In genomic region chr3:95276428-95276934, GRCm38 (mm10) we compare ENCODE assay signal across 15 mouse cellular contexts. TPM values are rescaled to one million over a fixed set of nuclear protein-coding genes. Genes with fewer than 3 reads are reported as not detected.
DNase-seq lines count a peak whose midpoint lies in the region; ATAC-seq and TF ChIP-seq lines count a peak whose summit lies in the region.
"Had no signal": no experiment of that assay in that cellular context is flagged by ENCODE, and none has a peak within 500 bp of the region (broad histone marks: within the 10 kb centered on the region; RNA-seq: fewer than 3 reads in every experiment).

No protein-coding gene starts in this region.

- H3K27me3 ChIP-seq in heart, embryonic 16.5 days (ENCODE audit: control insufficient read depth, insufficient read depth, low read length), result no peaks in the 10 kb centered on the region
- H3K27me3 ChIP-seq in ES-Bruce4 (ENCODE audit: control insufficient read depth, insufficient read depth, low read length, poor library complexity, severe bottlenecking) (no peaks in the 10 kb centered on the region), myocyte (ENCODE audit: control insufficient read depth, insufficient read depth, insufficient read length) (no peaks in the 10 kb centered on the region)
- no peaks in the 10 kb centered on the region for H3K27me3 ChIP-seq in intestine, embryonic 16.5 days (replicated peaks; ENCODE audit: control insufficient read depth, insufficient read depth, low read length)
- H3K27me3 ChIP-seq: embryonic facial prominence, embryonic 15.5 days; hindbrain, embryonic 12.5 days; intestine, embryonic 15.5 days had no signal

- H3K36me3 ChIP-seq in heart, embryonic 16.5 days (ENCODE audit: control insufficient read depth, insufficient read depth), result no peaks in the 10 kb centered on the region
- H3K36me3 ChIP-seq in ES-Bruce4 (ENCODE audit: control insufficient read depth, insufficient read depth, low read length, poor library complexity, severe bottlenecking), result no peaks in the 10 kb centered on the region
- no peaks in the 10 kb centered on the region for H3K36me3 ChIP-seq in myocyte (ENCODE audit: control insufficient read depth, insufficient read depth)
- H3K36me3 ChIP-seq in intestine, embryonic 16.5 days (ENCODE audit: control insufficient read depth, insufficient read depth, low read length), result no peaks in the 10 kb centered on the region
- H3K36me3 ChIP-seq: embryonic facial prominence, embryonic 15.5 days; intestine, embryonic 15.5 days had no signal

- TF ChIP-seq CTCF in ES-Bruce4 (IDR thresholded peaks at IDR 0.05; ENCODE audit: low read depth, low read length), result no peak

- ATAC-seq in heart, embryonic 16.5 days (replicated peaks; ENCODE audit: extremely low read depth, insufficient read depth, low FRiP score), result no peak
- ATAC-seq in megakaryocyte-erythroid progenitor cell, adult 5-6 weeks (replicated peaks; ENCODE audit: low FRiP score, low TSS enrichment, poor library complexity, severe bottlenecking), result no peak
- ATAC-seq in intestine, embryonic 16.5 days, result no peak
- ATAC-seq: intestine, embryonic 15.5 days had no signal

- H3K4me3 ChIP-seq in heart, embryonic 16.5 days (ENCODE audit: low read length), result no peak overlapping the region
- no peak overlapping the region for H3K4me3 ChIP-seq in ES-Bruce4 (ENCODE audit: low read depth, low read length)
- no peak overlapping the region for H3K4me3 ChIP-seq in myocyte
- no peak overlapping the region for H3K4me3 ChIP-seq in intestine, embryonic 16.5 days (ENCODE audit: low read length)
- H3K4me3 ChIP-seq: embryonic facial prominence, embryonic 15.5 days; hindbrain, embryonic 12.5 days; intestine, embryonic 15.5 days had no signal

- no peaks in the 10 kb centered on the region for H3K9me3 ChIP-seq in heart, embryonic 16.5 days (replicated peaks; ENCODE audit: control insufficient read depth, low read length)
- no peaks in the 10 kb centered on the region for H3K9me3 ChIP-seq in ES-Bruce4 (replicated peaks; ENCODE audit: control insufficient read depth, insufficient read depth, low read length, poor library complexity, severe bottlenecking)
- no peaks in the 10 kb centered on the region for H3K9me3 ChIP-seq in intestine, embryonic 16.5 days (ENCODE audit: control insufficient read depth, low read length)
- H3K9me3 ChIP-seq: embryonic facial prominence, embryonic 15.5 days; hindbrain, embryonic 12.5 days; intestine, embryonic 15.5 days had no signal

- no peak for TF ChIP-seq EP300 in ES-Bruce4 (IDR thresholded peaks at IDR 0.05; ENCODE audit: insufficient read depth, low read depth, low read length)

- H3K27ac ChIP-seq in heart, embryonic 16.5 days (ENCODE audit: low read length), result peak overlapping the region; percentile 77
- peak overlapping the region; percentile 40 for H3K27ac ChIP-seq in ES-Bruce4 (ENCODE audit: insufficient read depth, low read length)
- H3K27ac ChIP-seq in intestine, embryonic 16.5 days (ENCODE audit: low read length), result no peak overlapping the region
- H3K27ac ChIP-seq: embryonic facial prominence, embryonic 15.5 days; hindbrain, embryonic 12.5 days; intestine, embryonic 15.5 days; kidney, postnatal 0 days had no signal

- no peak overlapping the region for H3ac ChIP-seq in myocyte (ENCODE audit: control insufficient read depth, insufficient read length)

- H3K4me2 ChIP-seq in heart, embryonic 16.5 days (ENCODE audit: low read depth, low read length), result no peak overlapping the region
- H3K4me2 ChIP-seq in myocyte (ENCODE audit: low read depth), result peak overlapping the region; percentile 40
- no peak overlapping the region for H3K4me2 ChIP-seq in intestine, embryonic 16.5 days (ENCODE audit: low read depth, low read length)
- H3K4me2 ChIP-seq: embryonic facial prominence, embryonic 15.5 days; hindbrain, embryonic 12.5 days; intestine, embryonic 15.5 days had no signal

- no peak overlapping the region for H3K9ac ChIP-seq in heart, embryonic 16.5 days (ENCODE audit: low read length)
- H3K9ac ChIP-seq in ES-Bruce4 (ENCODE audit: low read depth, poor library complexity, severe bottlenecking), result no peak overlapping the region
- H3K9ac ChIP-seq in intestine, embryonic 16.5 days (ENCODE audit: low read depth, low read length), result no peak overlapping the region
- H3K9ac ChIP-seq: embryonic facial prominence, embryonic 15.5 days; hindbrain, embryonic 12.5 days; intestine, embryonic 15.5 days had no signal

- WGBS in heart, embryonic 16.5 days, result 68% methylated on average over 5 of the region's 5 CpGs
- WGBS in intestine, embryonic 16.5 days, result 66% methylated on average over 5 of the region's 5 CpGs

- no peak for DNase-seq in heart, adult 18-20 months
- DNase-seq in ZHBTc4 (ENCODE audit: low read depth, low spot score), result peak; percentile 25
- DNase-seq: adrenal gland, adult 2 months; lung, postnatal 36 days; midbrain, embryonic 14.5 days had no signal

- H3K4me1 ChIP-seq in heart, embryonic 16.5 days (ENCODE audit: control insufficient read depth, insufficient read depth, low read length), result peaks cover 29% of the 10 kb centered on the region
- peaks cover 3% of the 10 kb centered on the region for H3K4me1 ChIP-seq in ES-Bruce4 (ENCODE audit: control insufficient read depth, insufficient read depth, low read length)
- H3K4me1 ChIP-seq in intestine, embryonic 16.5 days (ENCODE audit: control insufficient read depth, insufficient read depth, low read length), result peaks cover 4% of the 10 kb centered on the region; the same call in 1 of the 2 replicates

- H3K79me2 ChIP-seq in myocyte (ENCODE audit: control insufficient read depth, insufficient read depth), result peaks cover 31% of the 10 kb centered on the region

- TF ChIP-seq POLR2A in ES-Bruce4 (IDR thresholded peaks at IDR 0.05; ENCODE audit: insufficient read depth, low read length) (no peak), myocyte (IDR thresholded peaks at IDR 0.05; ENCODE audit: insufficient read length, low read depth) (no peak)

TF ChIP-seq in myocyte, 11 proteins besides CTCF, POLR2A, EP300 and RAD21 (continues in another document):
- TF ChIP-seq MAX (IDR thresholded peaks at IDR 0.05; ENCODE audit: low read depth) (no peak), MYOG (IDR thresholded peaks at IDR 0.05; ENCODE audit: control insufficient read depth in 1 of 3, insufficient read depth in 1 of 3, insufficient read length in 2 of 3, low read depth in 2 of 3) (no peak), MYOD1 (IDR thresholded peaks at IDR 0.05; ENCODE audit: control insufficient read depth in 1 of 3, insufficient read length in 2 of 3, low read depth in 2 of 3) (no peak), TCF3 (IDR thresholded peaks at IDR 0.05; ENCODE audit: insufficient read length, low read depth) (no peak), CEBPB (IDR thresholded peaks at IDR 0.05; ENCODE audit: insufficient read depth, poor library complexity, severe bottlenecking) (no peak), TCF12 (IDR thresholded peaks at IDR 0.05; ENCODE audit: insufficient read depth, poor library complexity, severe bottlenecking) (no peak)

RNA-seq across cellular contexts. Expression of gene Mindy1, which starts 4.7 kb away (rescaled TPM):
- 24.7 and 28.2 TPM in 2 replicates for polyA plus RNA-seq in heart, embryonic 16.5 days (2015; fragmentation: Nextera tagmentation; extraction: Ambion mirVana)
- total RNA-seq in heart, adult 18-20 months (2021), result 10 to 100 TPM; 19.1 to 23.2 TPM
- polyA plus RNA-seq in ES-Bruce4 (2011; ENCODE audit: insufficient read depth, insufficient read length, low read depth, missing spikeins) (43.6 and 48.0 TPM in 2 replicates), myocyte (2012; fragmentation: generic; extraction: Trizol) (33.3 TPM)
- total RNA-seq in megakaryocyte-erythroid progenitor cell, adult 5-6 weeks (2014; fragmentation: Nextera tagmentation), result 36.8 and 46.9 TPM in 2 replicates
- 37.5 and 45.3 TPM in 2 replicates for total RNA-seq in megakaryocyte-erythroid progenitor cell, adult 5-6 weeks (2017)
- polyA plus RNA-seq in intestine, embryonic 16.5 days (2015; fragmentation: Nextera tagmentation; extraction: Ambion mirVana), result 39.8 and 41.4 TPM in 2 replicates

RNA-seq across cellular contexts. Expression of gene Prune1, which starts 5.4 kb away (rescaled TPM):
- 28.1 and 31.4 TPM in 2 replicates for polyA plus RNA-seq in heart, embryonic 16.5 days (2015; fragmentation: Nextera tagmentation; extraction: Ambion mirVana)
- total RNA-seq in heart, adult 18-20 months (2021), result 10 to 100 TPM; 25.5 to 25.6 TPM
- polyA plus RNA-seq in ES-Bruce4 (2011; ENCODE audit: insufficient read depth, insufficient read length, low read depth, missing spikeins), result 42.9 and 43.9 TPM in 2 replicates
- 43.1 TPM for polyA plus RNA-seq in myocyte (2012; fragmentation: generic; extraction: Trizol)
- total RNA-seq in megakaryocyte-erythroid progenitor cell, adult 5-6 weeks (2014; fragmentation: Nextera tagmentation), result 20.2 and 24.8 TPM in 2 replicates
- 10.1 and 14.6 TPM in 2 replicates for total RNA-seq in megakaryocyte-erythroid progenitor cell, adult 5-6 weeks (2017)
- polyA plus RNA-seq in intestine, embryonic 16.5 days (2015; fragmentation: Nextera tagmentation; extraction: Ambion mirVana), result 15.0 and 16.1 TPM in 2 replicates

RNA-seq across cellular contexts. Expression of gene Bnipl, which starts 25.5 kb away (rescaled TPM):
- 0.22 and 0.37 TPM in 2 replicates for polyA plus RNA-seq in heart, embryonic 16.5 days (2015; fragmentation: Nextera tagmentation; extraction: Ambion mirVana)
- not detected for total RNA-seq in heart, adult 18-20 months (2021)
- 4.1 and 4.8 TPM in 2 replicates for polyA plus RNA-seq in ES-Bruce4 (2011; ENCODE audit: insufficient read depth, insufficient read length, low read depth, missing spikeins)
- polyA plus RNA-seq in myocyte (2012; fragmentation: generic; extraction: Trizol), result 0.31 TPM
- total RNA-seq in megakaryocyte-erythroid progenitor cell, adult 5-6 weeks (2014; fragmentation: Nextera tagmentation), result not detected in 2 replicates
- not detected in 2 replicates for total RNA-seq in megakaryocyte-erythroid progenitor cell, adult 5-6 weeks (2017)
- polyA plus RNA-seq in intestine, embryonic 16.5 days (2015; fragmentation: Nextera tagmentation; extraction: Ambion mirVana), result 0.51 and 0.72 TPM in 2 replicates
- total RNA-seq: adrenal gland, adult 2 months had no signal
- polyA plus RNA-seq: adrenal gland, adult 2 months; midbrain, embryonic 14.5 days had no signal

RNA-seq across cellular contexts. Expression of gene Anxa9, which starts 30.5 kb away (rescaled TPM):
- 0.60 and 0.79 TPM in 2 replicates for polyA plus RNA-seq in heart, embryonic 16.5 days (2015; fragmentation: Nextera tagmentation; extraction: Ambion mirVana)
- total RNA-seq in heart, adult 18-20 months (2021), result under 1 TPM; 0.59 to 0.65 TPM
- polyA plus RNA-seq in ES-Bruce4 (2011; ENCODE audit: insufficient read depth, insufficient read length, low read depth, missing spikeins) (1.9 and 2.0 TPM in 2 replicates), myocyte (2012; fragmentation: generic; extraction: Trizol) (1.5 TPM)
- 25.5 and 35.5 TPM in 2 replicates for total RNA-seq in megakaryocyte-erythroid progenitor cell, adult 5-6 weeks (2014; fragmentation: Nextera tagmentation)
- total RNA-seq in megakaryocyte-erythroid progenitor cell, adult 5-6 weeks (2017), result 15.6 and 16.7 TPM in 2 replicates
- polyA plus RNA-seq in intestine, embryonic 16.5 days (2015; fragmentation: Nextera tagmentation; extraction: Ambion mirVana), result 1.9 and 2.0 TPM in 2 replicates

RNA-seq across cellular contexts. Expression of gene Gm128, which starts 35.1 kb away (rescaled TPM):
- 0.50 and 0.51 TPM in 2 replicates for polyA plus RNA-seq in heart, embryonic 16.5 days (2015; fragmentation: Nextera tagmentation; extraction: Ambion mirVana)
- not detected for total RNA-seq in heart, adult 18-20 months (2021)
- polyA plus RNA-seq in ES-Bruce4 (2011; ENCODE audit: insufficient read depth, insufficient read length, low read depth, missing spikeins) (1.2 and 2.1 TPM in 2 replicates), myocyte (2012; fragmentation: generic; extraction: Trizol) (0.04 TPM)
- 0.92 and 2.5 TPM in 2 replicates for total RNA-seq in megakaryocyte-erythroid progenitor cell, adult 5-6 weeks (2014; fragmentation: Nextera tagmentation)
- 0.27 TPM in 1 of 2 replicates, not detected in the other for total RNA-seq in megakaryocyte-erythroid progenitor cell, adult 5-6 weeks (2017)
- polyA plus RNA-seq in intestine, embryonic 16.5 days (2015; fragmentation: Nextera tagmentation; extraction: Ambion mirVana), result 0.17 and 0.29 TPM in 2 replicates
- total RNA-seq: left cerebral cortex, postnatal 10 days had no signal
